Mouse (Mus musculus): ENCODE data around the gene Epsti1. TPM values are rescaled to one million over a fixed set of nuclear protein-coding genes. Genes with fewer than 3 reads are reported as not detected.

The Epsti1 gene
- polyA plus RNA-seq, 1 experiment from 2014 or later: 0.08 TPM

DNA sequence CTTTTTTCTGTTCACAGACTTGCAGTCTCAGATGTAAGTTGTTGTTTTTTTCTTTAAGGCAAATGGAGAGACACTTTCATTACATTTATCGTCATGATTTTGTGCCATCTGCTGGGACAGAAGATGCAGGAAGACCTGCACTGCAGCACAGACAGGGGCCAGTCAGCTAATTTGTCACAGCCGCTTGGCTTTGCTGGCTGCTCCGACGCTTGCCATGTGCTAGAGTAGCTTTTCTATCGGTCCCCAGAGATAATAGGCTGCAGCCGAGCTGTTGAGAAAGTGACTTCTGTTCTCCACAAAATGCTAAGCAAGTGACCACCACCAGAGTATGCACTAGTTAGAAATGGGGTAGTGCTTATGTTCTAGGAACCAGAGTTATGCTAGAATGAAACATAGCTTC lies 104.0 kb downstream of the Epsti1 start:
- Histone ChIP-seq H3K4me2 (ENCODE audit: low read depth, severe bottlenecking) (no peak overlapping the region), H3K36me3 (ENCODE audit: control insufficient read depth, insufficient read depth, low read length) (no peaks in the 10 kb centered on the region), H3K27ac (replicated peaks; ENCODE audit: low read depth, low read length) (no peak overlapping the region), H3K4me1 (ENCODE audit: control insufficient read depth, insufficient read depth, low read length) (no peaks in the 10 kb centered on the region), H3K9ac (ENCODE audit: low read length) (no peak overlapping the region), H3K4me3 (ENCODE audit: low read depth, low read length) (no peak overlapping the region), H3K9me3 (ENCODE audit: control insufficient read depth, low read length) (no peaks in the 10 kb centered on the region), H3K27me3 (ENCODE audit: control insufficient read depth, insufficient read depth, low read length) (no peaks in the 10 kb centered on the region)
- 29% methylated on average over 6 of the region's 6 CpGs for WGBS
- DNase-seq (ENCODE audit: low spot score): no peak
- ATAC-seq (ENCODE audit: insufficient number of reproducible peaks, low FRiP score, low TSS enrichment, low read depth): no peak

DNA sequence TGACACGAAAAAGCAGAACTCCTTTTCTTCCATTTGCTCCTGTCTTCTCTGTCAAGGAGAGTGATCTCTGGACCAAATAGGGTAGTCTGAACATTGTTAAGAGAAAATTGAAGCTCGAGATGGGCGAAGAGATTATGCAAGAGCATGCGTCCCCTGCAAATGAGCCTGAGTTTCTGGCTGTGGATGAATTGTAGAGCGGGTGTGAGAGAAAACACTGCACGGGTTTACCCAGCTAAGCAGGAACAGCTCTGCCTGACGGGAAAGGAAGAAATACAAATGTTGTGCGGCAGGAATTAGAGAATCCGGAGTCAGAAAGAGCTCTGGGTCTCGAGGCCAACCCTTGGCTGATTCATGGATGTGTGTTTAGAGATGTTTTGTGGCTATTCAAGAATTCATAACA lies 107.8 kb downstream of the Epsti1 start:
- no peaks in the 10 kb centered on the region for H3K9me3 ChIP-seq (ENCODE audit: control insufficient read depth, low read length)
- ATAC-seq (ENCODE audit: insufficient number of reproducible peaks, low FRiP score, low TSS enrichment, low read depth): no peak
- H3K4me3 ChIP-seq (ENCODE audit: low read depth, low read length): no peak overlapping the region
- no peaks in the 10 kb centered on the region for H3K4me1 ChIP-seq (ENCODE audit: control insufficient read depth, insufficient read depth, low read length)
- no peak overlapping the region for H3K9ac ChIP-seq (ENCODE audit: low read length)
- no peak overlapping the region for H3K4me2 ChIP-seq (ENCODE audit: low read depth, severe bottlenecking)
- H3K27ac ChIP-seq (replicated peaks; ENCODE audit: low read depth, low read length): no peak overlapping the region
- no peaks in the 10 kb centered on the region for H3K36me3 ChIP-seq (ENCODE audit: control insufficient read depth, insufficient read depth, low read length)
- whole genome bisulfite sequencing: 67% methylated on average over 10 of the region's 10 CpGs
- DNase-seq (ENCODE audit: low spot score): no peak
- no peaks in the 10 kb centered on the region for H3K27me3 ChIP-seq (ENCODE audit: control insufficient read depth, insufficient read depth, low read length)

DNA sequence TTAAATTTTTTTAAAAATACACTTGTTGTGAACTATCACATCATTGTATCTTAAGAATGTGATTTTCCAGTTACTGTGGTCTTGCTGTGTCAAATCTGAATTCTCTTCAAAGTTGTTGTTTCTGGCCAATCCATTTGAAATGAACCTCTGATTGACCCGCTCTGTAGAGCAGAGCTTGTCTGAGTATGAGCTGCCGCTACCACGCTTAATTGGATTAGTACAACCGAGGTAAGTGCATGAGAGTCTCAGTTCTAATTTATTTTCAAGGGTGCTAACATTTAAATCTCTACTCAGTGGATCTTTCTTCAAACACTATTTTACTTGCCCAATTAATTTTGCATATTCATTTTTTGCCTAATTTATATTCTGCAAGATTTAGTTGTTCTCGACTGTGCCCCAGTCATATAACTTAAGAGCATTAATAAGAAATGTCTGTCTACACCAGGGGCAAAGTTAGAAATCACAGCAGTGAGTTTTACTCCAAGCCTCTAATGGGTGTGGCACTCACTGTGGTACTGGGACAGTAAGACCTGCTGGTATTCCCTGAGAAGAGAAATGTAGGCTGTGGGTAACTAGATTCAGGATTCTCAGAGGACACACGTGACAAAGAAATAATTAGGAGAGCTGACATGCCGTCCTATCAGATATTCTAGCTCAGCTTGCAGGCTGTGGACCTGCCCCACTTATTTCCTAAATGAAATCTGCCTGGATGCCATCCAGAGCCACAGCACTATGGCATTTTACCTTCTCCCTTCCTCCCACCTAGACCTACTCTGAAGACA lies 111.7 kb downstream of the Epsti1 start:
- Histone ChIP-seq H3K9me3 (ENCODE audit: control insufficient read depth, low read length) (no peaks in the 10 kb centered on the region), H3K4me3 (ENCODE audit: low read depth, low read length) (no peak overlapping the region), H3K4me1 (ENCODE audit: control insufficient read depth, insufficient read depth, low read length) (no peaks in the 10 kb centered on the region), H3K36me3 (ENCODE audit: control insufficient read depth, insufficient read depth, low read length) (no peaks in the 10 kb centered on the region), H3K9ac (ENCODE audit: low read length) (no peak overlapping the region), H3K27me3 (ENCODE audit: control insufficient read depth, insufficient read depth, low read length) (no peaks in the 10 kb centered on the region), H3K4me2 (ENCODE audit: low read depth, severe bottlenecking) (no peak overlapping the region), H3K27ac (replicated peaks; ENCODE audit: low read depth, low read length) (no peak overlapping the region)
- WGBS: 80% methylated on average over 7 of the region's 7 CpGs
- ATAC-seq (ENCODE audit: insufficient number of reproducible peaks, low FRiP score, low TSS enrichment, low read depth): no peak
- DNase-seq (ENCODE audit: low spot score): no peak

DNA sequence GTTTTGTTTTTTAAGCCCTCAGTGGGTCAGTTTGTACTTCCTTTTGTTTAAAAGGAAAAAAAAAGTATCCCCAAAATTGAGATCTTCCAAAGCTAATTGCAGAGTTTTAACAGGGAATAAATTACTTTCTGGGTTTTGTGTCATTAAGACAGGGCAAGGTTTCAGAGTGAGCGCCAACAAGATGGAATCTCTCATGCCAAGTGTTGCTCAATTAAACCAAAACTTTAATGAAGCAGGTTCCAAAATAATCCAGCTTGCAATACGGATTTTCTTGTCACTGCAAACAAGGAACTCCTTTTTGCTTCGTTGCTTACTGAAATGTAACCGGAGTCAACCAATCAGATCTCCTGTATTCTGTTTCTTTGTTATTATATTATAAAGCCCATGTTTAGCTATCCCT lies 112.4 kb downstream of the Epsti1 start:
- no peak overlapping the region for H3K4me2 ChIP-seq (ENCODE audit: low read depth, severe bottlenecking)
- no peak overlapping the region for H3K4me3 ChIP-seq (ENCODE audit: low read depth, low read length)
- H3K4me1 ChIP-seq (ENCODE audit: control insufficient read depth, insufficient read depth, low read length): no peaks in the 10 kb centered on the region
- no peaks in the 10 kb centered on the region for H3K27me3 ChIP-seq (ENCODE audit: control insufficient read depth, insufficient read depth, low read length)
- ATAC-seq (ENCODE audit: insufficient number of reproducible peaks, low FRiP score, low TSS enrichment, low read depth) (no peak), DNase-seq (ENCODE audit: low spot score) (no peak)
- no peaks in the 10 kb centered on the region for H3K36me3 ChIP-seq (ENCODE audit: control insufficient read depth, insufficient read depth, low read length)
- H3K9me3 ChIP-seq (ENCODE audit: control insufficient read depth, low read length): no peaks in the 10 kb centered on the region
- H3K27ac ChIP-seq (replicated peaks; ENCODE audit: low read depth, low read length): no peak overlapping the region
- no peak overlapping the region for H3K9ac ChIP-seq (ENCODE audit: low read length)
- 85% methylated on average over 4 of the region's 4 CpGs for WGBS

DNA sequence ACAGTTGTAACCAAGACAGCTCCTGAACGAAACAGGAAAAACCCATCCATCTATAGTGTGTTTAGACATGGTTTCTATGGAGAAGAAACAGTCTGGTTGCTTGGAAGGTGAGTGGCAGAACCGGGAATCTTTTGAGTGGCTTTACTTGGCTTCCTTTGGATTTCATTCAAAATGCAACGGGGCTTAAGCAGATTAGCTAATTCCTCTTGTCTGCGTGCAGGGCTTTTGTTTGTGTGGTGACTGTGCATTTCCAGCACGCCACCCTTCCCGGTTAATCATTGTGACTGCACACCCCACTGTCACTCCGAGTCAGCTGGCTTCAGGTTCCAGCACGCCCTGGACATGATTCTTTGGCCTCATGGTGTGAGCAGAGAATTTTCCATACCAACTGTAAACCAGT lies 115.9 kb downstream of the Epsti1 start:
- Histone ChIP-seq H3K9me3 (ENCODE audit: control insufficient read depth, low read length) (no peaks in the 10 kb centered on the region), H3K4me2 (ENCODE audit: low read depth, severe bottlenecking) (no peak overlapping the region), H3K27me3 (ENCODE audit: control insufficient read depth, insufficient read depth, low read length) (no peaks in the 10 kb centered on the region), H3K9ac (ENCODE audit: low read length) (no peak overlapping the region), H3K4me3 (ENCODE audit: low read depth, low read length) (no peak overlapping the region), H3K4me1 (ENCODE audit: control insufficient read depth, insufficient read depth, low read length) (no peaks in the 10 kb centered on the region), H3K27ac (replicated peaks; ENCODE audit: low read depth, low read length) (no peak overlapping the region), H3K36me3 (ENCODE audit: control insufficient read depth, insufficient read depth, low read length) (no peaks in the 10 kb centered on the region)
- DNase-seq (ENCODE audit: low spot score) (no peak), ATAC-seq (ENCODE audit: insufficient number of reproducible peaks, low FRiP score, low TSS enrichment, low read depth) (no peak)
- WGBS: 75% methylated on average over 8 of the region's 8 CpGs

DNA sequence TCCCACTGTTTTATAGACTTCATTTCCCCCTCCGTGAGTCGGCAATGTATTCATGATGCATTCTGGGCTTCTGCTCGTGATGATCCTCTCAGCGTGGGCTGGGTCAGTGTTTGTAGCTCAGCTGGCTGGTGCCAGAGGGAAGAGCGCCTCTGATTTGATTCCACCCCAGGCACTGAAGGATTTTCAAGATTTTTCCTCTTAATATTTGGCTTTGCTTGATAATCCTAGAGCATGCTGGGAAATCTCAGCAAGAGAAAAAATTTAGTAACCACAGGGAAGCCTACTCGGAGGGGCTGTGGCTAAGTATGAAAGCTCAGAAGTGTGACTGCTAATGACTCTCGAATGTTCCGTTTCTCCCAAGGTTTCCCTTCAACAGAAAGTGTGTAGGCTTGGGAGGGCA lies 134.8 kb downstream of the Epsti1 start:
- H3K9me3 ChIP-seq (ENCODE audit: control insufficient read depth, low read length): no peaks in the 10 kb centered on the region
- no peak overlapping the region for H3K4me3 ChIP-seq (ENCODE audit: low read depth, low read length)
- H3K27ac ChIP-seq (replicated peaks; ENCODE audit: low read depth, low read length): no peak overlapping the region
- WGBS: 71% methylated on average over 8 of the region's 8 CpGs
- no peaks in the 10 kb centered on the region for H3K36me3 ChIP-seq (ENCODE audit: control insufficient read depth, insufficient read depth, low read length)
- H3K9ac ChIP-seq (ENCODE audit: low read length): no peak overlapping the region
- ATAC-seq (ENCODE audit: insufficient number of reproducible peaks, low FRiP score, low TSS enrichment, low read depth): no peak
- H3K4me1 ChIP-seq (ENCODE audit: control insufficient read depth, insufficient read depth, low read length): no peaks in the 10 kb centered on the region
- no peak for DNase-seq (ENCODE audit: low spot score)
- H3K27me3 ChIP-seq (ENCODE audit: control insufficient read depth, insufficient read depth, low read length): no peaks in the 10 kb centered on the region
- no peak overlapping the region for H3K4me2 ChIP-seq (ENCODE audit: low read depth, severe bottlenecking)

DNA sequence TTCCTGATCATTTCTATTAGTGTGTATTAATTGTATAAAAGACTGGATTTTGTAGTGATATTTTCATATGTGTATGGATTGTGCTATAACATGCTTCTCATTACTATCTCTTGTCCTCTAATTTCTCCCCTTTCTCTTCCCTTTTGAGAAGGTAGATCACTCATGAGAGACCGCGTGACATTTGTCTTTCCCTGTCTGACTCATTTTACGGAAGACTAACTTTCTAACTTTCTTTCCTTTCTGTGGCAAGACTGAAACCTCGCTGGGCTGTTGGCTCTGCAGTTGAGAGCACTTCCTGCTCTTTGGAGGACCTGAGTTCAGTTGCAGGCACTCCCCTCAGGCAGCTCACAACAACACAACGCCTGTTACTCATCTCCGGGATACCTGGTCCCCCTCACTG lies 136.6 kb downstream of the Epsti1 start:
- no peaks in the 10 kb centered on the region for H3K9me3 ChIP-seq (ENCODE audit: control insufficient read depth, low read length)
- no peaks in the 10 kb centered on the region for H3K27me3 ChIP-seq (ENCODE audit: control insufficient read depth, insufficient read depth, low read length)
- DNase-seq (ENCODE audit: low spot score) (no peak), ATAC-seq (ENCODE audit: insufficient number of reproducible peaks, low FRiP score, low TSS enrichment, low read depth) (no peak)
- H3K4me1 ChIP-seq (ENCODE audit: control insufficient read depth, insufficient read depth, low read length): no peaks in the 10 kb centered on the region
- no peaks in the 10 kb centered on the region for H3K36me3 ChIP-seq (ENCODE audit: control insufficient read depth, insufficient read depth, low read length)
- no peak overlapping the region for H3K4me3 ChIP-seq (ENCODE audit: low read depth, low read length)
- H3K4me2 ChIP-seq (ENCODE audit: low read depth, severe bottlenecking): no peak overlapping the region
- no peak overlapping the region for H3K27ac ChIP-seq (replicated peaks; ENCODE audit: low read depth, low read length)
- H3K9ac ChIP-seq (ENCODE audit: low read length): no peak overlapping the region
- 91% methylated on average over 6 of the region's 6 CpGs for WGBS

DNA sequence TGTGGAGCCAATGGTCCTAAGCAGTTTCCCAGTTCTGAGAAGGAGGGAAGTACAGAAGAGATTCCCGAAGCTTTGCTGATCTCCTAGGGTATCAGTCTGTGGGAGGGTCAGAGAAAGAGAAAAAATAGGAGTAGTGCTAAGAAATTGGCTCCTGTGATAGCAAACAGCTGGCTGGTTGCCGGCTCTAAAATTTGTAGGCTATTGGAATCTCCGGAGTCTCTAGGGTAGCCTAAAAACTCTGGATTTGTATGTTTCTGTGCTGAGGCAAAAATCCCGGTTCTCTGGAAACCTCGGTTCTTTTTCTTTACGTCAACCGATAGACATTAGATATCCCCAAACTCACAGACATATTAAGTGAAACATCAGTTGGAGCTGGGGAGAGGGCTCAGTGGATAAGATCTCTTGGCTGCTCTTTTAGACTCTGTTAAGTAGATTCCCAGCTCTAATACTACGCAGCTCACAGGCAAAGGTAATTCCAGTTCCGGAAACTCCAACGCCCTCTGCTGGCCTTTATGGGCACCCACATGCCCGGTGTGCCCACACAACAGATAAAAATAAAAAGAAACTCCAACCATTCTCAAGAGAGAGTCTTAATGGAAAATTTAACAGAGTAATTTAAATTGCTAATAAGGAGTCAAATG lies 138.0 kb downstream of the Epsti1 start:
- H3K4me2 ChIP-seq (ENCODE audit: low read depth, severe bottlenecking): no peak overlapping the region
- DNase-seq (ENCODE audit: low spot score) (no peak), ATAC-seq (ENCODE audit: insufficient number of reproducible peaks, low FRiP score, low TSS enrichment, low read depth) (no peak)
- H3K36me3 ChIP-seq (ENCODE audit: control insufficient read depth, insufficient read depth, low read length): no peaks in the 10 kb centered on the region
- H3K9me3 ChIP-seq (ENCODE audit: control insufficient read depth, low read length): no peaks in the 10 kb centered on the region
- WGBS: 81% methylated on average over 11 of the region's 11 CpGs
- H3K4me1 ChIP-seq (ENCODE audit: control insufficient read depth, insufficient read depth, low read length): no peaks in the 10 kb centered on the region
- no peak overlapping the region for H3K27ac ChIP-seq (replicated peaks; ENCODE audit: low read depth, low read length)
- H3K9ac ChIP-seq (ENCODE audit: low read length): no peak overlapping the region
- no peaks in the 10 kb centered on the region for H3K27me3 ChIP-seq (ENCODE audit: control insufficient read depth, insufficient read depth, low read length)
- no peak overlapping the region for H3K4me3 ChIP-seq (ENCODE audit: low read depth, low read length)

All from limb, embryonic 11.5 days (tissue).